Mouse (Mus musculus): ENCODE results near the gene Dapk2.

DNA sequence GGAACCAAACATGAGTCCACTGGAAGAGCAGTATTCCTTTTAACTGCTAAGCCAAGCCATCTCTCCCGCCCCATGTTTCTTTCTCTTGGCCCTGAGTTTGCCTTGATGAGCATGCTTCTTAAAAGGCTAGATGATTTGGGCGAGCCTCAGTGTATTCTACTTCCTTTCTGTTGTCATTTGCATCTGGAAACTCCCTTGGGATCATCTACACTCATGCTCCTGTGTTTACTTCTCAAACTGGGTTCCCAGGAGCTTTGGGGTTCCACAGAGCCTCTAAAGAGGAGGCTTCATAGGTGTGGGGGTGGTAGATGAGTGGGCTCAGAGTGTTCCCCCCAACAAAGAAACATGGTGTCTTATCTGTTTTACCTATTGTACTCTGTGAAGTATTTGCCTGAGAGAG, 54.1 kb downstream of the Dapk2 start:
- TF ChIP-seq POLR2AphosphoS5 (IDR thresholded peaks at IDR 0.05; ENCODE audit: insufficient replicate concordance, low read depth, low read length) (no peak), CTCF (IDR thresholded peaks at IDR 0.05; ENCODE audit: low read depth, low read length) (no peak), TAL1 (conservative IDR thresholded peaks at IDR 0.05; ENCODE audit: low read depth, low read length) (no peak), GATA1 (IDR thresholded peaks at IDR 0.05; ENCODE audit: borderline replicate concordance, low read length) (no peak)

Data from G1E (cell line).